Mouse (Mus musculus) ES-Bruce4 (cell line): Measurements from ENCODE around the gene Ptges.

Experiments
- CTCF ChIP-seq: IDR thresholded peaks from one replicate; pipeline ENCODE4 v1.8.1; 2011; ENCODE audit warnings: low read depth, low read length
- EP300 ChIP-seq: IDR thresholded peaks from 2 replicates; pipeline ENCODE4 v1.6.1; 2011; ENCODE audit warnings: low read depth, low read length; ENCODE audit not compliant: insufficient read depth
- POLR2A ChIP-seq: IDR thresholded peaks from one replicate; pipeline ENCODE4 v1.8.1; 2011; ENCODE audit warnings: low read length; ENCODE audit not compliant: insufficient read depth

DNA sequence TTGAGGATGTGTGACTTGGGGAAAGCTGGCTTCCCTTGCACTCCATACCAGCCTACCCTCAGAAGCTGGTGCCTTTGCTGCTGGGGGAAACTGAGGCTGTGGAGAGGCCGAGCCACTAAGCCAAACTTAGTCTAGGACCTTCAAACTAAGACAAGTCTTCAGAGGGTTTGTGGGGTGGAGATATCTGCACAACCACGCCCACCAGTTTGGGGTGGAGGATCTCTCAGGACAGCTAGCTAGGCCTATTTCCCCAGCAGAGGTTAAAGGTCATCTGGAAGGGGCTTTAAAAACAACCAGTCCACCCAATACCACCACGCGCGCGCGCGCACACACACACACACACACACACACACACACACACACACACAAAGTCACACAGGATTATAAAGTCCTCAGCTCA, 83.4 kb downstream of the Ptges start:
- TF ChIP-seq EP300 (no peak), CTCF (no peak), POLR2A (no peak)
